Mouse (Mus musculus) spleen, postnatal 10 days (tissue): ENCODE measurements around the gene Arnt2.

Source experiments
- DNase-seq, 2 experiments: peaks; one replicate each; pipeline ENCODE4 v3.0.0; 2021 to 2022; ENCODE audit warnings: low spot score in 2 of 2

Gene Arnt2

GRCm38 (mm10) chr7:84397320-84397719, 12.7 kb downstream of the Arnt2 start:
- no peak for DNase-seq

GRCm38 (mm10) chr7:84396581-84396980, 13.4 kb downstream of the Arnt2 start:
- no peak for DNase-seq

DNA sequence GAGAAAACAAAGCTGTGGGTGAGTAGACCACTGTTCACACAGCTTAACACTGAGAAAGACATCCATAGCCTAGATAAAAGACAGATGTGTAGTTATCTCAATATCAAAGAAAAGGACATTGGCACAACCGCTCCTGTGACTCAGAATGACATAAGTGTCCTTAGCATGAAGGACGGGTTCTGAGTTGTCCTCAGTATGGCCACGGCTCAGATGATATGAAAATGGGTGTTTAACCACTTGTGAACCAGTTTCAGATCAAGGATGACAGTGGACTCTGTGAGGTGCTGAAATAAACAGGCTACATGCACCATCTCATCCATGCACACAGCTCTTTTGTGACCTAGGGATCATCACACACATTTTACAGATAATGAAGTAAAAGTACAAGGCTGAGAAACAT, 22.1 kb downstream of the Arnt2 start:
- no peak for DNase-seq

DNA sequence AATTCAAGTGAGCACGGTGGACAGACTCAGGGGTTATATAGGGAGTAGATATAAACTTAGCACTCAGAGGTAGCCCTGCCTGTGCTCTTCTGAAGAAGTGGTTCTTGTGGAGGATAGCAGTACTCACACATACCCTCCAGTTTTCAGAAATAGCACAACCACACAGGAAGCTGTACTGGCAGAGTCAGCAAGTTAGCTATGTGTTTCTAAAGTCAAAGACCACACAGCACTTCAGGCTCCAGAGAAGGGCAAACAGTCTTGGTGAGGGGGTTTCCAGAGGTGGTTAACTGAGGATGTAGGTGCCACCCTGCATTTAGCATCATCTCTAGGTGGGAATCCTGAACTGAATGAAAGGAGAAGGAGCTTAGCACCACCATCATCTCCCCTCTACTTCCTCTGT, 23.5 kb downstream of the Arnt2 start:
- no peak for DNase-seq

GRCm38 (mm10) chr7:84384778-84385177, 25.2 kb downstream of the Arnt2 start:
- no peak for DNase-seq

- no peak for DNase-seq
Observed at GRCm38 (mm10) chr7:84384086-84384485, 25.9 kb downstream of the Arnt2 start.

- DNase-seq: no peak
Observed at GRCm38 (mm10) chr7:84382346-84382745, 27.6 kb downstream of the Arnt2 start.

DNA sequence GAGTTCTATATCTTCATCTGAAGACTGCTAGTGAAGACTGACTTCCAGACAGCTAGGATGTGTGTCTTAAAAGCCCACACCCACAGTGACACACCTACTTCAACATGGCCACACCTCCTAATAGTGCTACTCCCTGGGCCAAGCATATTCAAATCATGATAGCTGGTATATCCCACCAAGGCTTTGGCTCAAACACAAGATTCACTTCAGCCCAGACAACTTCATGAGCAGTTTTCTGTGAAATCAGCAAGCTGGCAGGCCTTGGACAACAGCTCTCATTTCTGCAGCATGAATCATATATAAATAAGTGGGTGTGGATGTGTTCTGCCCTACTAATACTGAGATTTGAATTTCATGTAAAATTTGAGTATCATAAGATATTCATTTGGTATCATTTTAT, 29.2 kb downstream of the Arnt2 start:
- no peak for DNase-seq

- DNase-seq: no peak
Observed at GRCm38 (mm10) chr7:84377330-84377729, 32.6 kb downstream of the Arnt2 start.

DNA sequence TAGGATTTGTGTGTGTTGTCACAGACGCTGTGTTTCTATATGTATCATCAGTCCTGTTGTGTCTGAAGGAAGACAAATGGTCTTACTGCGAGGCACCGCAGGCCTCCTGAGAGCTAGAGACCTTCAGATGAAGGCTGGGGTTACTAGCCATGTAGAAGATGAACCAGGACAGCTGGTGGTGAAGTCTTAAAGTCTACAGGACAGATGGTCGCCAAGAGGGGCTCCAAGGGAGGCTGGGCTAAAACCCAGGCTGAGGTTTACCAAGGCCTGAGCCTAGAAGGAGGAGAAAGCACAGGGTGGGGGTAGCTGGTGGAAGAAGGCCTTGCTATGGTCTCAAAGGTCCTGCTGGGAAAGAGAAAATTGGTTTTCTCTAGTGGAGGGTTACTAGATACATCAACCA, 36.3 kb downstream of the Arnt2 start:
- DNase-seq: no peak

DNA sequence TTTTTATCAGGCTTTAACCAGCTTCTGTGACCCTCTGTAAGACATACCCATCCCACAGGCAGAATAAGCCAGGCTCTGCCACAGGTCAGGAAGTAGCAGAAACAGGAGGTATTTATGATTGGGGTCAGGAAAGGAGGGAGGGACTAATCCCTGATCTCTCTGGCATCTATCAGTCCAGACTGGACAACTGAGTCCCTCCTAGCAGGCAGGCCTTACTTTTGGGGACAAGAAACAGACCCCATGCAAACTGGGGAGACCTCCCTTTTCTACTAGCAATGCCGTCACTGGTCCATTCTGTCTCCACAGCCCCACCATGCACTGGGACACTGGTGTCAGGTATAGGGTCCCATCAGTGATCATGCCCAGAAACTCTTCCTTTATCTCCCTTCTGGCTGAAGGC, 37.1 kb downstream of the Arnt2 start:
- no peak for DNase-seq

- no peak for DNase-seq
Observed at GRCm38 (mm10) chr7:84372280-84372679, 37.7 kb downstream of the Arnt2 start.

DNA sequence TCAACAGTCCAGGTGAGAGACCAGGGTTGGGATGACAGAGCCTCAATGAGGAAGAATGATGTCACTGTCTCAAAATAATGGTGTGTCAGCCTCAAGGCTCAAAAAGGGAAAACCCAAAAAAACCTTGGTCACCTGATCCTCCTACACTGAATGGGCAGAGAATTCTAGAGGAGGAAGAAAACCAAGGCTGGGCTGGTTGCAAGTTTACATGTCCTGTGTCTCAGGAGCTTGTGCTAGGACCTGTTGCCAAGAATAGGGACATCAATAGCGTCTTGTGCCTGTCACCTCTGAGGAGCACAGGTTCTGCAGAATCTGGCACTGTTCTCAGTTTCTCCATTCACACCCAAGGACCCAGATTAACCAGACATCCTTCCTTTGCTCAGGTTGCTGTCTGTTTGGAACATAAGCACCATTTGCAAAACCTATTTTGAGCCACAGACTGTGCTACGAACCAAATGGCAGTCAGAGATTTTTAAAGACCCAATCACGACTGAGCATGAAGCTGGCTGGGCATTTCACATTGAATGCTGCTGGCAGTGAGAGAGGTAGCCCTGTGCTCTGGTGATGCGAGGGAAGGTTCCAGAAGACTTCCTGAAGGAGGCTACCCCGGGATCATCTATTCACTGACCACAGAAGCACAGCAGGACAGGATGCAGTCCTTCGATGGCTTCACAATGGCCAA, 38.9 kb downstream of the Arnt2 start:
- DNase-seq: no peak

DNA sequence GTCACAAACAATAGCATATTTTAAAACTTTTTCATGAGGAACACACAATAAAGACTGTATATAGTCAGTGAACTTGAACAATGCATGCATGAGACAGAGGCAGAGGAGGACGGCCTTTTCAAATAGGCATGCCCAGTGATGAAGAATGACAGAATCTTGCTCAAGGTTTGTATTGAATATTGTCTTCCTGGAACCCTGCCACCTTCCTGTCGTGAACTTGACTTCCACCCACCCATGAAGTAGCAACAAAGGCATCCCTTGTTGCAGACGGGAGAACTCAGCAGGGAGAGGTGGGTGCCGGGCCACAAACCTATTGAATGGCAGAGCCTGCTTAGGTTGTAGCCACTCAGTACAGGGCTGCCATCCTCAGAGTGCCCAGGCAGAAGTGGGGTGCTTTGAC, 43.7 kb downstream of the Arnt2 start:
- no peak for DNase-seq

DNA sequence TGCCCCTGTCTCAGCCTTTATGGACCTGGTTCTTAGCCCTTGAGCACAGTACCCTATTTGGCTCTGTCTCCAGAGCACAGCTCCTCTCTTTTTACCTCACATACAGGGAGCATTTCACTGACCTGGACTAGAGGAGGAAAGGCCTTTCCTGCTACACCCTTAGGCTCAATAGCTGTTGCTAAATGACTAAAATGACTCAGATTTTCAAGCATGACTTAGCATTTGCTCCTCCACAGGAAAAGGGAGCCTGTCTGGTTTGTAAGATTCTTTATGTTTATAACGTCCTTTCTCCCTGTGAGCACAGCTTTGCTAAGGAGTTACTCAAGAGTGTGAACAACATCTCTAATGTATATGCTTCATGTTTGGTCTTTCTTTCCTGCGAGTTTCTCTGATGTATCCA, 47.3 kb downstream of the Arnt2 start:
- no peak for DNase-seq

- no peak for DNase-seq
Observed at GRCm38 (mm10) chr7:84361086-84361684, 48.8 kb downstream of the Arnt2 start.

DNA sequence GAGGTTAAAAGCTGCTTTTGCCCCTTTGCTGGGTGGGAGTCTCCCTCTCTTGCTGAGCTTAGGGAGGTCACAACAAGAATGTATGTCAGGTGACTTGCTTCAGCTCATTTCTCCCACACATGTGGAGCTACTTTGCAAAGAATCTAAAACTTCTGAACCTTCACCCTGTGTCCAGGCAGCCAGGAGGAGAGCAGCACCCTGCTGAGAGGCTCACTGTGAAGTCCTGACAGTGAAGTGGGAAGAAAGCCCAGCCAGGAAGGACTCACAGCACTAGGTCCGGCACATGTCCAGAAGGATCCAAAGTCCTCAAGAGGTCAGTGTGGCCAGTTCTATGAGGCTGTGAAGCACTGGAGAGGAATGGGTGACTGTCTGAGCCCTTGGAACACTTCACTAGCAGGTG, 51.5 kb downstream of the Arnt2 start:
- no peak for DNase-seq

DNA sequence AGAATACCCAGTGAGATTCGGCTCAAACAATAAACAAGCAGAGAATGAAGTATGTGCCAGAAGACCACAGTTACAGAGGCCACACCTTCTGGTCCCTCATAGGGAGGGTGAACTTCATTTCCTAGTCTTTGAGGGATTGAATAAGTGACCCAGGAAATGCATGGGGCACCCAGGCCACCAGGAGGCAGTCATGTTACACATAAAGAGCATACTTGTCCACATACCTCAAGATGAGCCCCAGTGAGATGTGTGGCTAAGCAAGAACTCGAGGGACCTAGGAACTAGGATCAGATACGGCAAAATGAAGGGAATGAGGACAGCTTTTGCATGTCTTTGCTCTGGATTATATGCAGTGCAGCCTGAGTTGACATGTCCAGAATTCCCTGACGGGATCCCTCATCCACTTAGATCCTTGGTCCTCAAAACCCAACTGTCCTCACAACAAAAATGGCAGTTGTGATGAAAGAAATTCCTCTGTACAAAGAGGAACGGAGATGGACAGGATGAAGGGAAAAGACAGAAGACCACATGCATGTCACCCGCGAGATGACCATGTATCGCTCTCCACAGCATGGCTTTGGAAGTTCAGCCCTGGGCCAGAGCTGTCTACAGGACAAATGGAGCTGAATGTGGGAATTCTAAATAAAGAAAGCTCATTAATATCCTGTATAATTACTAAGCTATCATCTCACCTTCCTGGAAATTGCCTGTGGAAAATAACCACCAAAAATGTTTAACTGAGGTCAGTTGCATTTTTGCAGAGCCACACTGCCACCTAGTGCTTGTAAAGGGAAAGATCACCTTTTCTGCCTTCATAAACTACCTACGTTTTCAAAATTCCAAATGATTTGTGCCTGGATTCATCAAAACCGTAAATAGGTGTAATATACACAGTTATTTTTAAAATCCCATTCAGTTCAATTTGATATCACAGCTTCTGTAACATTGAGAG, 54.1 kb downstream of the Arnt2 start:
- DNase-seq: peak in 1 of 2 experiments; percentile 52

GRCm38 (mm10) chr7:84354890-84355289, 55.1 kb downstream of the Arnt2 start:
- DNase-seq: no peak

DNA sequence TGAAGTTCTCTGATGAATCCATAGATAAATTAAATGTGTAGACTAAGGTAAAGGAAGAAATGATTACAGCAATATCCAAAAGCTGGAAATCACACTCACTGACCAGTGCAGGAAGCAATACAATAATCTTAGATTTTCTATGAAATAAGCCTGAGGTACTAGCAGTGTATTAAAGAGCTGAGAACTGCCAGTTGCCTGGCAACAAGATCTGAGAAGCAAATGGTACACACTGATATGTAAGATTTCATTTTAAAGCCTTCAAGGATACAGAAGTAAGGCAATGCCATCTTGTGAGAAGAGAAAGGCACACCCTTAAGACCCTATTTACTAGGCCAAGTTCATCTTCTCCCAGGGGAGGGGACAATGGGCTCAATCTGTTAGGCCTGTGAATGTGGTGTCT, 59.4 kb downstream of the Arnt2 start:
- DNase-seq: no peak

GRCm38 (mm10) chr7:84349976-84350375, 60.0 kb downstream of the Arnt2 start:
- DNase-seq: no peak

GRCm38 (mm10) chr7:84348145-84348911, 61.6 kb downstream of the Arnt2 start:
- no peak for DNase-seq
